Mouse (Mus musculus): ENCODE data around the gene Tenm2. TPM values are rescaled to one million over a fixed set of nuclear protein-coding genes. Genes with fewer than 3 reads are reported as not detected.

Tenm2 gene
- polyA plus RNA-seq, 1 experiment from 2014 or later = 39.5 TPM

GRCm38 (mm10) chr11:36484466-36485069 is 751.2 kb downstream of the Tenm2 start:
- no peak for ATAC-seq (replicated peaks)
- Histone ChIP-seq H3K36me3 (no peaks in the 10 kb centered on the region), H3K4me2 (replicated peaks) (no peak overlapping the region), H3K27me3 (no peaks in the 10 kb centered on the region), H3K4me3 (no peak overlapping the region), H3K4me1 (peaks cover 32% of the 10 kb centered on the region), H3K9ac (replicated peaks) (no peak overlapping the region), H3K9me3 (no peaks in the 10 kb centered on the region), H3K27ac (replicated peaks) (no peak overlapping the region)
- 45% methylated on average over 8 of the region's 8 CpGs for WGBS

DNA sequence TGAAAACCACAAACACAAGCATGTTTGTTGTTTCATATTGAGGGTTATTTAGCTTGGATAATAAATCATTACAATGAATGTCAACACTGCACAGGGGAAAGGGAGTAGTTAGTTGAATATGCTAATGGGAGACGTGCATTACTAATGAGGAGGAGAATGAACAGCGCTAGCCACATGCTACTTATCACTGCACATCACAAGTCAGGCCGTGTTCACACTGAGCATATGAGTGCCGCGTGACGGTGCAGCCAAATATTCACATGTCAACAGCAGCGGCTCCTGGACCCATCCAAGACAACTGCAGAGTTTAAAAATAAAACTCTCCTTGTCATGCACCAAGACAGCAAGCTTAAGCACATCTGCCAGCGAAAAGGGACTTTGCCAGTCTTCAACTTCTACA is 753.6 kb downstream of the Tenm2 start:
- peaks cover 46% of the 10 kb centered on the region for H3K4me1 ChIP-seq
- H3K27ac ChIP-seq (replicated peaks) = no peak overlapping the region
- 36% methylated on average over 8 of the region's 8 CpGs for WGBS
- H3K9me3 ChIP-seq = no peaks in the 10 kb centered on the region
- H3K27me3 ChIP-seq = no peaks in the 10 kb centered on the region
- no peaks in the 10 kb centered on the region for H3K36me3 ChIP-seq
- no peak overlapping the region for H3K4me3 ChIP-seq
- no peak overlapping the region for H3K4me2 ChIP-seq (replicated peaks)
- peak; percentile 80 for ATAC-seq (replicated peaks)
- no peak overlapping the region for H3K9ac ChIP-seq (replicated peaks)

DNA sequence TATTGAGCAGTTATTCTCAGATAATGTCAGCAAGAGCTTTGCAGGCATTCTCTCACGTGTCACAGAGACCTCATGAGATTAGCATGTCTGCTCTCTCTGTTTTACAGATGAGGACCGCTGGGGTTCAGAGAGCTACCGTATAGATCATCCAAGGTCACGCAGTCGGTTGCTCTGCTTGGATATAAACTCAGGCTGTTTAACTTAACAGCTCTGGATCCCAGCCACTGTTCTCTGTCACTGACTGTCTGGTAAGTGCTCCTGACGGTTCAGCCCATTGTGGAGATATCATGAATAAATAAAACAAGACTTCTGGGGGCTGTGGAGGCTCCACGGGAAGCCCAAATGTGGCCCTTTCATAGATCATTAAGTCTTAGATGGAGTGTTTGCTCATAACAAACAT is 754.2 kb downstream of the Tenm2 start:
- no peaks in the 10 kb centered on the region for H3K27me3 ChIP-seq
- H3K9me3 ChIP-seq = no peaks in the 10 kb centered on the region
- H3K4me3 ChIP-seq = no peak overlapping the region
- no peak overlapping the region for H3K9ac ChIP-seq (replicated peaks)
- 59% methylated on average over 7 of the region's 7 CpGs for WGBS
- H3K27ac ChIP-seq (replicated peaks) = no peak overlapping the region
- no peak overlapping the region for H3K4me2 ChIP-seq (replicated peaks)
- H3K4me1 ChIP-seq = peaks cover 46% of the 10 kb centered on the region
- no peaks in the 10 kb centered on the region for H3K36me3 ChIP-seq
- peak; percentile 26; the same call in 1 of the 2 replicates for ATAC-seq (replicated peaks)

GRCm38 (mm10) chr11:36481086-36481485 is 754.7 kb downstream of the Tenm2 start:
- peaks cover 48% of the 10 kb centered on the region for H3K4me1 ChIP-seq
- no peaks in the 10 kb centered on the region for H3K27me3 ChIP-seq
- no peaks in the 10 kb centered on the region for H3K9me3 ChIP-seq
- WGBS = 95% methylated on average over 5 of the region's 5 CpGs
- no peak for ATAC-seq (replicated peaks)
- H3K27ac ChIP-seq (replicated peaks) = no peak overlapping the region
- H3K4me2 ChIP-seq (replicated peaks) = no peak overlapping the region
- no peak overlapping the region for H3K9ac ChIP-seq (replicated peaks)
- H3K36me3 ChIP-seq = no peaks in the 10 kb centered on the region
- no peak overlapping the region for H3K4me3 ChIP-seq

DNA sequence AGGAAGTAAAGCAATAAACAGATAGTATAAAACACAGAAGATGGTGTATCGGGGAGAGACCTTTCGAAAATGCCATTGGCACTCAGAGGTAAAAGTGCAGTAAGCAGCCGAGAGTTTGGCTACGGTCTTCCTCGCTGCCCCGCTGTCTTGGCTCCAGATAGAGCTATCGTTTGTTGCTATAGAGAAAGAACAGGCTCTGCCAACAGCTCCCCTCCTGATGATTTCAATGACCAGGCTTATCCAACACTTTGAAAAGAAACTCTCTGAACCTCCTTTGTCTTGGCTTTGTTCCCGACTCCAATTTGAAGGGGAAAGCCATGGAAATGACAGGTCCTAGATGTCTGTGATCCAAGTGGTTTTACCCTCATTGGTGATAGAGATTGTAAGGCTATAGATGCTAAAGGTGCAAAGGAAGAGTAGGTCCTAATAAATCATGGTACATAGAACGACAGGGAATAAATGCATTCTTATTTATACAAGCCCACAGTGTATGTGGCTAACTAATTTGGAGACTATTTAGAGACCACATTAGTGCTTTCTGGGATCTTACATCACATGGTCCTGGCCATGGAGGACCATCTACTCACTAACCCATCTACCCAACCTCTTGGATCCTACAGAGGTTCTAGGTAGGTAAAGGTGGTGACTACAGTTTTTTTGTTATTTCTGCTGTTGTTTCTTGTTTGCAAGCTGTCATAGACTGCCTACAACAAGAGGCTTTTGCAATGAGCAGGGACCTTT is 765.8 kb downstream of the Tenm2 start:
- Histone ChIP-seq H3K27me3 (no peaks in the 10 kb centered on the region), H3K9me3 (no peaks in the 10 kb centered on the region), H3K9ac (replicated peaks) (no peak overlapping the region), H3K27ac (replicated peaks) (no peak overlapping the region), H3K4me2 (replicated peaks) (no peak overlapping the region), H3K36me3 (no peaks in the 10 kb centered on the region), H3K4me1 (peaks cover 32% of the 10 kb centered on the region), H3K4me3 (no peak overlapping the region)
- 21% methylated on average over 9 of the region's 9 CpGs for WGBS
- ATAC-seq (replicated peaks) = peak; percentile 72

DNA sequence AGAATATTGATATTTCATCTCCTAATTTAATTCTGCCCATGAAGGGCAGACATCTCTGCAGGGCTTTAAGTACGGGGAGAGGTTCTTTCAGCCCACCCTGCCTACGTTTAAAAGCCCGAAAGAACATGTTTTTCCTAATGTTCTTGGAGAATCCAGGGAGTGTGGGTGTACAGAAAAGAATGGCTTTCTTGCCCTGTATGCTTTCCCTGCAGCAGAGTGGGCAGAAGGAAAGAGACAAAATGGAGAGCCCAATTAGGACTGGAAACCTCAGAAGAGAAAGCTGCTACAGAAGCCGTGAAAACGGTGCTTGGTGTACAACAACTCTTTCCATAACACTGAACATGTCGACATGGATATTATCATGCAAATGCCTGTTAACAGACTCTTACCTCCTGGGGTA is 777.3 kb downstream of the Tenm2 start:
- ATAC-seq (replicated peaks) = no peak
- Histone ChIP-seq H3K9me3 (no peaks in the 10 kb centered on the region), H3K27ac (replicated peaks) (no peak overlapping the region), H3K4me3 (no peak overlapping the region), H3K9ac (replicated peaks) (no peak overlapping the region), H3K4me2 (replicated peaks) (no peak overlapping the region), H3K36me3 (no peaks in the 10 kb centered on the region), H3K27me3 (no peaks in the 10 kb centered on the region), H3K4me1 (peaks cover 19% of the 10 kb centered on the region)
- WGBS = 29% methylated on average over 6 of the region's 6 CpGs

DNA sequence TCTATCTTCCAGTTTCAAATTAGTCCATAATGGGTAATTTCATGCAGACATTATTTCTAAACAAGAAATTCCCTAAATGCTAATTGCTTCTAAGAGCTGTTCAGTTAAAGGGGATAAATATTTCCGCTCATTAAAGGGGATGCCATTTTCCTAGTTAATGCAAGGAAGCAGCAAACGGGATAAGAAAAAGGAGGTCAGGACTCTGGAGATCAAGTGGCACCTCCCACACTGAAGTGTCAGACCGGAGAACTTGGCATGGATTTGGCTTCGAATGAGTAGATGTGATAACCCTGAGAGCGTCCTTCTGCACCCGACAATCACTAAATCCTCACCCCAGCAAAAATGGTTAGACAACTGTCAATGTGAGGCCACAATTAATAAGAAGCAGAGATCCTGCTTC is 781.7 kb downstream of the Tenm2 start:
- H3K4me2 ChIP-seq (replicated peaks) = no peak overlapping the region
- WGBS = 54% methylated on average over 6 of the region's 6 CpGs
- no peak overlapping the region for H3K4me3 ChIP-seq
- no peak overlapping the region for H3K27ac ChIP-seq (replicated peaks)
- H3K4me1 ChIP-seq = peaks cover 25% of the 10 kb centered on the region
- H3K9me3 ChIP-seq = no peaks in the 10 kb centered on the region
- no peak for ATAC-seq (replicated peaks)
- H3K9ac ChIP-seq (replicated peaks) = no peak overlapping the region
- no peaks in the 10 kb centered on the region for H3K27me3 ChIP-seq
- no peaks in the 10 kb centered on the region for H3K36me3 ChIP-seq

DNA sequence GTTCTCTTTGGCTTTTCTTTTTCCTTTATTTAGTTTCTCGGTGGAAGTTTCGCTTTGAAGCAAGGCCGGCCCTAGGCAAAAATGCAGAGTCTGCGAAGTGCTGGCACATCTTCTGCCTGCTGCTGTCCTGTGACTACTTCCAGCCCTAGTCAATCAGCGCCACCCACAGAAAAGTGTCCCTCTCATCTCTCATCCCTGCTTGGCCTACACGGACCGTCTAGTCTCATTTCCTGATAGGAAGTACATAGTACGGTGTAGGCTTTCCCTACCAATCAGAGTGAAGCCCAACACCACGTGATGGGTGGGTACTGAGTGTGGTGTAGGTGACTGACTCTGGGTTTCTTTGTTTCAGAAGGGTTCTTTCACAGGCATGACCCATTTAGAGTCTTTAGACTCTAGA is 783.3 kb downstream of the Tenm2 start:
- Histone ChIP-seq H3K36me3 (no peaks in the 10 kb centered on the region), H3K27ac (replicated peaks) (no peak overlapping the region), H3K4me1 (peaks cover 22% of the 10 kb centered on the region), H3K4me2 (replicated peaks) (no peak overlapping the region), H3K27me3 (no peaks in the 10 kb centered on the region), H3K4me3 (no peak overlapping the region), H3K9me3 (no peaks in the 10 kb centered on the region), H3K9ac (replicated peaks) (no peak overlapping the region)
- ATAC-seq (replicated peaks) = peak; percentile 46; the same call in 1 of the 2 replicates
- WGBS = 80% methylated on average over 9 of the region's 9 CpGs

GRCm38 (mm10) chr11:36446351-36446750 is 789.4 kb downstream of the Tenm2 start:
- H3K27me3 ChIP-seq = no peaks in the 10 kb centered on the region
- no peak overlapping the region for H3K4me2 ChIP-seq (replicated peaks)
- WGBS = 97% methylated on average over 2 of the region's 2 CpGs
- no peaks in the 10 kb centered on the region for H3K36me3 ChIP-seq
- no peak overlapping the region for H3K27ac ChIP-seq (replicated peaks)
- no peaks in the 10 kb centered on the region for H3K9me3 ChIP-seq
- H3K4me1 ChIP-seq = no peaks in the 10 kb centered on the region
- no peak for ATAC-seq (replicated peaks)
- no peak overlapping the region for H3K9ac ChIP-seq (replicated peaks)
- no peak overlapping the region for H3K4me3 ChIP-seq

GRCm38 (mm10) chr11:36443821-36444220 is 791.9 kb downstream of the Tenm2 start:
- H3K4me3 ChIP-seq = no peak overlapping the region
- 88% methylated on average over 7 of the region's 7 CpGs for WGBS
- no peak overlapping the region for H3K27ac ChIP-seq (replicated peaks)
- no peaks in the 10 kb centered on the region for H3K27me3 ChIP-seq
- H3K36me3 ChIP-seq = no peaks in the 10 kb centered on the region
- no peaks in the 10 kb centered on the region for H3K9me3 ChIP-seq
- H3K9ac ChIP-seq (replicated peaks) = no peak overlapping the region
- peaks cover 6% of the 10 kb centered on the region for H3K4me1 ChIP-seq
- H3K4me2 ChIP-seq (replicated peaks) = no peak overlapping the region
- no peak for ATAC-seq (replicated peaks)

GRCm38 (mm10) chr11:36441801-36442200 is 794.0 kb downstream of the Tenm2 start:
- Histone ChIP-seq H3K4me3 (no peak overlapping the region), H3K27ac (replicated peaks) (no peak overlapping the region), H3K36me3 (no peaks in the 10 kb centered on the region), H3K4me1 (peaks cover 6% of the 10 kb centered on the region), H3K27me3 (no peaks in the 10 kb centered on the region), H3K9ac (replicated peaks) (no peak overlapping the region), H3K9me3 (no peaks in the 10 kb centered on the region), H3K4me2 (replicated peaks) (no peak overlapping the region)
- no peak for ATAC-seq (replicated peaks)
- WGBS = 6% methylated on average over 6 of the region's 6 CpGs

GRCm38 (mm10) chr11:36436251-36436650 is 799.5 kb downstream of the Tenm2 start:
- 53% methylated on average over 8 of the region's 8 CpGs for WGBS
- Histone ChIP-seq H3K9ac (replicated peaks) (no peak overlapping the region), H3K4me1 (peaks cover 12% of the 10 kb centered on the region), H3K27me3 (no peaks in the 10 kb centered on the region), H3K27ac (replicated peaks) (no peak overlapping the region), H3K9me3 (no peaks in the 10 kb centered on the region), H3K4me2 (replicated peaks) (no peak overlapping the region), H3K36me3 (no peaks in the 10 kb centered on the region), H3K4me3 (no peak overlapping the region)
- no peak for ATAC-seq (replicated peaks)

DNA sequence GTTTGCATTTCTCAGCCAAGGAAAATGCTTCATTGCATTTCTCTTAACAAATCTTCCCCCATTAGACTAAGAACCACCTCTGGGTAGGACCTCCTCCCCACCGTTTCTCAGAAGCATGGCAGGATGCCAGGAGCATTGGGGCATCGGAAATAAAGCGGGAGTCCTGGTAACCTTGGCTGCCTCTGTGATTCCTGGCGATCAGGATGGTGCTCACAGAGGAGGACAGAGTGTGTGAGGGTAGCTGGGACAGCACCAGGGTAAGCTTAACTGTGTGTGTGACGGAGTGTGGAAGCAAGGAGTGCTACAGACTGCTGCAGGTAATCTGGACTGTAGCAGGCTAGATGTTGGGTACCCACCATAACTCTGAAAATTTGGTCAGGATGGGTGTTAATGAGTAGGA is 806.8 kb downstream of the Tenm2 start:
- ATAC-seq (replicated peaks) = peak; percentile 49
- H3K9ac ChIP-seq (replicated peaks) = no peak overlapping the region
- 29% methylated on average over 5 of the region's 5 CpGs for WGBS
- H3K27ac ChIP-seq (replicated peaks) = no peak overlapping the region
- no peak overlapping the region for H3K4me3 ChIP-seq
- H3K9me3 ChIP-seq = no peaks in the 10 kb centered on the region
- no peak overlapping the region for H3K4me2 ChIP-seq (replicated peaks)
- peaks cover 10% of the 10 kb centered on the region for H3K4me1 ChIP-seq
- H3K27me3 ChIP-seq = no peaks in the 10 kb centered on the region
- H3K36me3 ChIP-seq = no peaks in the 10 kb centered on the region

All from forebrain, embryonic 15.5 days (tissue).